Mouse (Mus musculus) hindbrain, postnatal 0 days (tissue): ENCODE results near the gene Gm20388. TPM values are rescaled to one million over a fixed set of nuclear protein-coding genes. Genes with fewer than 3 reads are reported as not detected.

ENCODE experiments used
- ATAC-seq: fragments of 200-750 bp; cut with Nextera tagmentation; 2 replicates; pipeline ENCODE4 v1.8.0; 2017; ENCODE audit warnings: mild to moderate bottlenecking, moderate TSS enrichment, moderate library complexity
- DNase-seq: peaks from one replicate; pipeline ENCODE4 v3.0.0-alpha.2; 2015; ENCODE audit warnings: low spot score
- H3K27ac ChIP-seq: fragments of 300-500 bp; sonication (generic); 2 replicates; pipeline ENCODE4 v1.5.1; 2014; ENCODE audit warnings: mild to moderate bottlenecking
- H3K27me3 ChIP-seq: fragments of 300-500 bp; sonication (generic); 2 replicates; pipeline ENCODE4 v1.6.1; 2014; ENCODE audit warnings: low read length, mixed read lengths; ENCODE audit not compliant: insufficient read depth
- H3K36me3 ChIP-seq: fragments of 300-500 bp; sonication (generic); 2 replicates; pipeline ENCODE4 v1.6.1; 2014; ENCODE audit warnings: low read length, mixed read lengths; ENCODE audit not compliant: insufficient read depth
- H3K4me1 ChIP-seq: fragments of 300-500 bp; sonication (generic); 2 replicates; pipeline ENCODE4 v1.6.1; 2014; ENCODE audit warnings: antibody characterized with exemption, low read length, mixed read lengths; ENCODE audit not compliant: insufficient read depth
- H3K4me2 ChIP-seq: fragments of 300-500 bp; sonication (generic); 2 replicates; pipeline ENCODE4 v1.6.1; 2014; ENCODE audit warnings: low read depth, mild to moderate bottlenecking, low read length, moderate library complexity, mixed read lengths
- H3K4me3 ChIP-seq: fragments of 300-500 bp; sonication (generic); 2 replicates; pipeline ENCODE4 v1.5.1; 2014; ENCODE audit warnings: low read length
- H3K9ac ChIP-seq: fragments of 300-500 bp; sonication (generic); replicated peaks from 2 replicates; pipeline ENCODE4 v1.6.1; 2014; ENCODE audit warnings: mild to moderate bottlenecking, low read length, moderate library complexity, mixed read lengths
- H3K9me3 ChIP-seq: fragments of 300-500 bp; sonication (generic); 2 replicates; pipeline ENCODE4 v1.6.1; 2016; ENCODE audit warnings: low read length, mixed read lengths
- CTCF ChIP-seq: IDR thresholded peaks from 2 replicates; pipeline ENCODE4 v1.5.1; 2016; ENCODE audit warnings: antibody characterized with exemption, control low read depth, low read depth
- WGBS: fragments of 180-500 bp; shearing (Covaris S2); extraction: QIAGEN DNeasy Blood & Tissue Kit; methylation state at CpG from one replicate; pipeline ENCODE4 v1.1.7; 2014; 5-methylcytosine and 5-hydroxymethylcytosine counted together
- polyA plus RNA-seq: library from polyadenylated mRNA; unstranded; fragments of >200 nt; fragmentation: Nextera tagmentation; extraction: Ambion mirVana; gene quantifications from 2 replicates; pipeline ENCODE4 v1.2.1, GENCODE M21; 2015
- total RNA-seq: library from RNA; depleted of rRNA; stranded (reverse); fragments of >200 nt; gene quantifications from 2 replicates; pipeline ENCODE4 v1.2.3, GENCODE M21; 2014

Gm20388 gene
- total and polyA plus RNA-seq, 2 experiments from 2014 or later = 71.3 TPM; not detected in 1

- Histone ChIP-seq H3K27me3 (no peaks in the 10 kb centered on the region), H3K27ac (no peak overlapping the region), H3K9me3 (no peaks in the 10 kb centered on the region), H3K4me1 (0 out of 2 replicates have a peak, but pooled peaks cover 4% of the 10 kb centered on the region), H3K4me2 (no peak overlapping the region), H3K4me3 (no peak overlapping the region), H3K9ac (no peak overlapping the region), H3K36me3 (no peaks in the 10 kb centered on the region)
- DNase-seq (no peak), ATAC-seq (no peak)
- TF ChIP-seq CTCF = no peak
- whole genome bisulfite sequencing = 80% methylated on average over 4 of the region's 4 CpGs
Observed at GRCm38 (mm10) chr8:121023003-121023402, 1112.4 kb downstream of the Gm20388 start.

- Histone ChIP-seq H3K27me3 (no peaks in the 10 kb centered on the region), H3K9me3 (no peaks in the 10 kb centered on the region), H3K36me3 (no peaks in the 10 kb centered on the region), H3K4me3 (no peak overlapping the region), H3K4me2 (no peak overlapping the region), H3K4me1 (0 out of 2 replicates have a peak, but pooled peaks cover 4% of the 10 kb centered on the region), H3K9ac (no peak overlapping the region), H3K27ac (no peak overlapping the region)
- ATAC-seq = no peak
- no peak for DNase-seq
- TF ChIP-seq CTCF = no peak
- 66% methylated on average over 18 of the region's 18 CpGs for WGBS
Observed at GRCm38 (mm10) chr8:121023736-121024135, 1113.1 kb downstream of the Gm20388 start.

GRCm38 (mm10) chr8:121025486-121025885, 1114.8 kb downstream of the Gm20388 start:
- Histone ChIP-seq H3K27me3 (no peaks in the 10 kb centered on the region), H3K9me3 (no peaks in the 10 kb centered on the region), H3K4me2 (no peak overlapping the region), H3K9ac (no peak overlapping the region), H3K4me1 (0 out of 2 replicates have a peak, but pooled peaks cover 4% of the 10 kb centered on the region), H3K36me3 (no peaks in the 10 kb centered on the region), H3K4me3 (no peak overlapping the region), H3K27ac (no peak overlapping the region)
- no peak for TF ChIP-seq CTCF
- DNase-seq (no peak), ATAC-seq (no peak)
- 78% methylated on average over 5 of the region's 5 CpGs for whole genome bisulfite sequencing

GRCm38 (mm10) chr8:121027787-121028186, 1117.1 kb downstream of the Gm20388 start:
- 43% methylated on average over 13 of the region's 13 CpGs for WGBS
- Histone ChIP-seq H3K27ac (no peak overlapping the region), H3K27me3 (no peaks in the 10 kb centered on the region), H3K4me2 (no peak overlapping the region), H3K4me3 (no peak overlapping the region), H3K36me3 (no peaks in the 10 kb centered on the region), H3K9ac (no peak overlapping the region), H3K9me3 (no peaks in the 10 kb centered on the region), H3K4me1 (0 out of 2 replicates have a peak, but pooled peaks cover 4% of the 10 kb centered on the region)
- no peak for TF ChIP-seq CTCF
- ATAC-seq (no peak), DNase-seq (peak; percentile 8)

- no peak overlapping the region for H3K9ac ChIP-seq
- no peak for DNase-seq
- TF ChIP-seq CTCF = no peak
- no peaks in the 10 kb centered on the region for H3K27me3 ChIP-seq
- WGBS = 82% methylated on average over 6 of the region's 6 CpGs
- no peaks in the 10 kb centered on the region for H3K9me3 ChIP-seq
- no peak overlapping the region for H3K27ac ChIP-seq
- no peak overlapping the region for H3K4me3 ChIP-seq
- H3K4me1 ChIP-seq = 0 out of 2 replicates have a peak, but pooled peaks cover 4% of the 10 kb centered on the region
- no peak for ATAC-seq
- H3K4me2 ChIP-seq = no peak overlapping the region
- no peaks in the 10 kb centered on the region for H3K36me3 ChIP-seq
Observed at GRCm38 (mm10) chr8:121029076-121029475, 1118.4 kb downstream of the Gm20388 start.

- 69% methylated on average over 10 of the region's 10 CpGs for WGBS
- no peaks in the 10 kb centered on the region for H3K27me3 ChIP-seq
- H3K4me1 ChIP-seq = 0 out of 2 replicates have a peak, but pooled peaks cover 4% of the 10 kb centered on the region
- no peaks in the 10 kb centered on the region for H3K9me3 ChIP-seq
- no peak overlapping the region for H3K4me2 ChIP-seq
- H3K9ac ChIP-seq = no peak overlapping the region
- H3K36me3 ChIP-seq = no peaks in the 10 kb centered on the region
- no peak overlapping the region for H3K4me3 ChIP-seq
- H3K27ac ChIP-seq = no peak overlapping the region
- no peak for ATAC-seq
- DNase-seq = peak; percentile 58
- TF ChIP-seq CTCF = no peak
Observed at GRCm38 (mm10) chr8:121030496-121031040, 1119.9 kb downstream of the Gm20388 start.

- no peak overlapping the region for H3K9ac ChIP-seq
- 82% methylated on average over 20 of the region's 20 CpGs for WGBS
- no peak overlapping the region for H3K27ac ChIP-seq
- no peak overlapping the region for H3K4me3 ChIP-seq
- H3K4me2 ChIP-seq = no peak overlapping the region
- H3K9me3 ChIP-seq = no peaks in the 10 kb centered on the region
- TF ChIP-seq CTCF = no peak
- H3K4me1 ChIP-seq = no peaks in the 10 kb centered on the region
- DNase-seq = no peak
- no peaks in the 10 kb centered on the region for H3K36me3 ChIP-seq
- ATAC-seq = no peak
- no peaks in the 10 kb centered on the region for H3K27me3 ChIP-seq
Observed at GRCm38 (mm10) chr8:121033299-121034013, 1122.8 kb downstream of the Gm20388 start.
